Mouse (Mus musculus) spleen, postnatal 4 days (tissue): Measurements from ENCODE around the gene 1110032A03Rik.

Experiments used
- DNase-seq, 2 experiments: peaks; one replicate each; pipeline ENCODE4 v3.0.0; 2022; ENCODE audit warnings: low spot score in 2 of 2

1110032A03Rik gene

DNA sequence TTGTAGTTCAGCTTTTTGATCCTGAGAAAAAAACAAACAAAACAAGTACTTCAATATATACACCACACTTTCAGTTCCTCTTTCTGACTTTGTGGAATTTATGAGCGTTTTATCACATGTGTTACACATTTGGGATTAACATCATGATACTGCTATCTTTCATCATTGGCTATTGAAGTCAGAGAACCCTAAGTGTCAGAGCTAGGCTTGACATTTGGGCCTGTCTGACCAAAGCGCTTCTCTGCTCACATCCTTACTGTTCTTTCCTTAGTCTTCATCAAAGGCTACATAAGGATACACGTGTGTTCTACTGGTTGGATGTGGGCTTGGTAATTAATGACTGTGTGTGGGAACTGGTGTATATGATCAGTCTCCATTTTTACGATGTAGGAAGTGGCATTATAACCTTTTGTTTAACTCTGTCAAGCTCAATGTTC is 1.3 kb downstream of the 1110032A03Rik start:
- DNase-seq = no peak

DNA sequence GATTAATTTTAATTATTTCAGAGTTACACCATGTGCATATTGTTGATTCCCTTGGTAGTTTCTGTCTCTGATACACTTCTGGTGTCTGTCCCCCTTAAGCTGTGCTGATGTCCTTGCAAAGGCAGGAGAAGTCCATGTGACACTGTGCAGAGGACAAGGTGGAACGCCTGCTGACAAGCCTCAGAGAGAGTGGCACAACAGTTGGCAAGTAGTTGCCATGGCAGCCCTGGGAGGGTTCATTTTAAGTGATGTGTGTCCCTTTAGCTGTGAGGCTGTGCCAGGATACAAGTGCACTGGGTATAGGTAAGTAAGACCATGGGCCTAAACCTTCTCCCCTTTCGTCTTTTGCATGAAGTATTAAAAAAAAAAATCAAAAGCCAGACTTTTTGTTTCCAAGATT is 5.3 kb downstream of the 1110032A03Rik start:
- DNase-seq = no peak

DNA sequence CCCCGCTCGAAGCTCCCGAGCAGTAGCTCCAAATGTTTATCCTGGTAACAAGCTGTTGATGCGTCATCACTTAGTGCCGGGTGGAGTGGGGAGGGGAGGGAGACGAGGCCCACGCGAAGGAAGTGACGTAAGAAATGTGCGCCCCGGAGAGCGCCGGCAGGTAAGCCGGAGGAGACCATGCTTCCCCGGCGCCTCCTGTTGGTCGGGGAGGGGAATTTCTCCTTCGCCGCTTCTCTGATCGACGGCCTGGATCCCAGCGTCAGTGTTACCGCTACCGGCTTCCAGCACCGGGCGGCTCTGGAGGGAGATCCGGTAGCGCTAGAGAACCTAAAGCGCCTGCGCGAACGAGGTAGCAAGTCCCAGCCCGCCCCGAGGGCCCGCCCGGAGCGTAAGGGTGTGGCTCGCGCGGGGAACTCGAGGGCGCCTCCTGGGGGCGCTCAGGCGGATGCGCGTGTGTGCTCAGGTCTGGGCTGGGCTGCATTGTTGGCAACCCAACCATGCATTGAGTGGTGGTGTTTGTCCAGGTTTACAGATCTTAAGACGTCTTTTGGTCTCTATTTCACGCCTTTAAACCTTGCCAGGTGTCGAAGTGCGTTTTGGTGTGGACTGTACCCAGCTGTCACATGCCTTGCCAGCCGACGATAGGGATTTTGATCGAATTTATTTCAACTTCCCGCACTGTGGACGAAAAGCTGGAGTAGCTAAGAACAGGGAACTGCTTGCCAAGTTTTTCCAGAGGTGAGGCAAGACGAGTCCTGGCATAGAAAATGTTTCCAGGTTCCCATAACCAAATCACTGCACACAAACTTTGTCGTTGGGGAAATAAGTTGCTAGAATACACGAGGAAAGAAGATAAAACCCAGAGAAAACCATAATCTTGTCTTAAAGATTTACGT is 7.0 kb downstream of the 1110032A03Rik start, which contains the start of gene Fdxacb1:
TSS of gene Fdxacb1 (plus strand) at position 130 of the 896 bp plus-strand sequence.
- DNase-seq = peak; percentile 95 to 98

DNA sequence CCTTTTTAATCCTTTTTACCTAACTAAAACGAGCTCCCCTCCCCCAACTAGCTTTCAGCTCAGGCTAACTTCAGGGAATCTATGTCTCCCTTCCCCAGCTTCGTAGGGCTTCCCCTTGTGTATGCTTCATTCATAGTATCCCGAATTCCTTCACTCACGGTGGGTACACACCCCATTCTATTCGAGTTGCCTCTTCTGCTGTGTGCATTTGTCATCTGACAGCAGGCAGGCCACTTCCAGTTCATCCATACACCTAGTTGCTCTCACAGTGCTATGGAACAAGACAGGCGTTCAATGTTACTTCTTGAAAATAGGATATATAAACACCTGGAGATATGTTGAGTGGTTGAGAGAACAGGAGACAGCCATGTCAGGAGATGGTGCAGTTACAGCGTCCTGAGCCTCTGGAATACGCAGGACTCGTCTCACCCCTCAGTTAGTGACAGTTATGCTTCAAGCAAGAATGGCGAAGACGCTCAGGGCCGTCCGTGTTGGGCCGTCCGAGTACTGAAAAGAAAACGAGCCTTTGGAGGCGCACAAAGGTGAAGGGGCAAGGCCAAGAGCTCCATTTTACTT is 7.7 kb downstream of the 1110032A03Rik start:
- no peak for DNase-seq

DNA sequence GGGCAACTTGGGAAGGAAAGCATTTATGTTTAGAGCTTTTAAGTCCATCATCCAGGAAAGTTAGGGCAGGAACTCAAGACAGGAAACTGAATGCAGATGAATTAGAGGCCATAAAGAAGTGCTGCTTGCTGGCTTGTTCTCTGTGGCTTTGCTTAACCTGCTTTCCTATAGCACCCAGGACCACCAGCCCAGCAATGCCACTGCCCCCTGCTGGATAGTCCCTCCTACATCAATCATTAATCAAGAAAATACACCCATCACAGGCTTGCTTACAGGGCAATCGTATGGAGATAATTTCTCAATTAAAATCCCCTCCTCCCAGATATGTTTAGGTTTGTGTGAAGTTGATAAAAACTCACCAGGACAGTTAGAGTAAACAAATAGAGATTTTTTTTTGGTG is 12.0 kb downstream of the 1110032A03Rik start:
- DNase-seq = no peak

DNA sequence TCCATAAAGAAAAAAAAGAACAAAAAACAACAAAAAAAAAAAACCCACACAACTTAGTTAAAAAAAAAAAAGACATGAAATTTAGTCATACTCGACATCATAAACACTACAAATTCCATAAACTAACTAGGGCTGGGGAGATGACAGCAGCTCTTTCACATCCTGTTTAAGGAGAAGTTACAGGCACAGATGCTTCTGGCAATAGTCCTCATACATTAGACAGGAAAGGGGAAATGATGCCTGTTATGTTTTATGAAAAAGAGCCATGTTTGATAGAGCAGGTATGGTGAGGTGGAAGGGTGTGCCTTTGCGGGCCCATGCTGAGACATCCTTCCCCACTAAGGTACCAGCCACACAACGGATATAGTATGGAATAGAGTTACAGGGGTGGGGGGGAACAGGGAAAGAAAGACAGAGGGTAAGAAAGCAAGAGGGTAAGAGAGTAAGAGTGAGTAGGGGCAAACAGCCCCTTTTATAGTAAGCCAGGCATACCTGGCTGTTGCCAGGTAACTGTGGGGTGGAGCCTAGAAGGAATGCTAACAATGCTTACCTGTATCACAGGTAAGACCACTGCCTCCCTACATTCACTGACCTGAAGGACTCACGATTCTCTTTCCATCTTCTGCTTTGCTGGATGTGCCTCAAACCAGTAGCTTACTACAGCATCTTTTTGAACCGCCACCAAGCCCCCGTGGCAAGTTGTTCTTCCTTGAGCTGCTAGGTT is 13.6 kb downstream of the 1110032A03Rik start:
- DNase-seq = no peak

DNA sequence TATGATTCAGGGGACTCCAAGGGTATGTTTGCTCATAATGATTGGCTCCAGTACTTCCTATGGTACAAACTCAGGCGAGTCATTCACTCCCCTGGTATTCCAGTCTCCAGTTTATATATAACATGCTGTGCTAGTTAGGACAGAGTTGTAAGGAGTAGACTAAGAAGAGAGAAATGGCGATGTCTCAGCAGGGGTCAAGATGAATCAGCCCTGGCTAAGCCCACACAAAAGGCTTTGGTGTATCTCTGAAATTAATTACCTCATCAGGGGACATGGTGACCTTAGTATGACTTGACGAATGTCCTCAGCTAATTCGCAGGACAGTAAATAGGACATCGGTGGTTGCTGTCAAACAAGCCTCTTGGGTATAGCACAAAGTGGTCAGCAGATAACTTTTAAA is 18.6 kb downstream of the 1110032A03Rik start:
- DNase-seq = no peak

GRCm38 (mm10) chr9:50753947-50754346 is 21.4 kb downstream of the 1110032A03Rik start:
- no peak for DNase-seq

GRCm38 (mm10) chr9:50752784-50753615 is 22.3 kb downstream of the 1110032A03Rik start:
- DNase-seq = no peak

DNA sequence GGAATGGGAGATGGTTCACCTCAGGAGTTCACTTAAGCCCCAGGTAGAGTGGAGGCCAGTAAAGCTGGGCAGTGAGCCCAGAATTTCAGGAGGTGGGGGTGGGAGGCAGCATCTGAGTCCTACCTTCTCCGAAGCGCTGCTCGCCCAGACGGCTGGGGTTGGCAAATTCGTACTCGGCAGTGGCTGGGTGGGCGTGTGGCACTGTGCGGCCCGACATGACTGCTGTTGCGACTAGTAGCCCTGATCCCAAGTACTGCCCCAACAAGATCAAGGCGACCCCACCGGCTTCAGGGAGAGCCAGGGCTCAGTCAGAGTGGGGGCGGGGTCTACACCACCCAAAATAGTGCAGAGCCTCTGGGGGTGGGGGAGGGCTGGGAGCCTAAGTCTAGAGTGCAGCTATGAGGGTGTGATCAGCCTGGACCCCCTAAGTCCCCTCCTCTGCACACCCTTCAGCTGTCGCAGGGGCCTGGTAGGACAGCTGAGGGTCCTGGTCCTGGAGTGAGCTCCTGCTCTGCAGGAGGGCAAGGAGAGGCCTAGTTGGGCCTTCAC is 23.2 kb downstream of the 1110032A03Rik start, which contains the start of gene Hspb2:
TSS of gene Hspb2 (minus strand) at position 301 of the 549 bp plus-strand sequence.
- DNase-seq = no peak

GRCm38 (mm10) chr9:50751323-50751722 is 24.0 kb downstream of the 1110032A03Rik start, which contains the start of gene Cryab:
Cryab (plus strand) TSS chr9:50751325.
- no peak for DNase-seq

GRCm38 (mm10) chr9:50750706-50751105 is 24.6 kb downstream of the 1110032A03Rik start:
- DNase-seq = no peak

DNA sequence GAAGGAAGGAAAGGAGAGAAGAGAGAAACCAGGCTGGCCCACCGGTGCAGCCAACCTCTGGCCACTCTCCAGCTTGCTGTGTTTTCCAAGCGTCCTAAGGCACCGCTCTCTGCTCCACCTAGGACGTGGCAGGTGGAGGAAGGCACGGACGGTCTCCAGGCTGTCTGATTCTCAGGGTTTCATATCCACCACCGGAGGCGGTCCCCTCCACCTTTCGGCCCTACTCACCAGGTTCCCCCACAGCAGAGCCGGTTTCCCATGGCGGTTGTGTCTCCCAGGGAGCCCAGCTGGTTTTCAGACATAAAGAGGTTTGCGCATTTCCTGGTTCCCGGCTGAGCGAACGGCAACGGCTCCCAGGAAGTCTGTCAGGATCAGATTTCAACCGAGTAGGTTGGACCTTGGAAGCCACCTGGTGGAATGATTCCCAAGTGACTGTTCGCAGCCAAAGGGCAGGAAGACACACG is 29.1 kb downstream of the 1110032A03Rik start, which contains the start of gene 2310030G06Rik:
TSS of gene 2310030G06Rik (minus strand) at position 323 of the 464 bp plus-strand sequence.
- DNase-seq = no peak

DNA sequence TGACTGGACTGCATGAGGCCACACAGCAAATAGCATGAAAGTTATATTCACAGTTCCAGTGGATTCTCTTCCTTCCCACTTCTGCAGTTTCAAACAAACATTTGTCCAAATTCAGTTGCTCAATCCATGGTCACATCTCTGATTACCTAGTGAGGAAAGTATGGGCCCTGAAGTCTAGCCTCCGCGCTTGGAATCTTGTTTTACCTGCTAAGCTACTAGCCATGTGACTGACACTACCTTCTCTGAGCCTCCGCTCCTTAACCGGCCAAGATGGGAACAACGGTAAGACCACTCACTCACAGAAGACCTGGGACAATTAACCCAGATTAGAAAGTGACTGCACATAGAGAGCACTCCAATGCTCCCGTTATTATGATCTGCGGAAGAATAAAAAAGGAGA is 29.5 kb downstream of the 1110032A03Rik start:
- no peak for DNase-seq

DNA sequence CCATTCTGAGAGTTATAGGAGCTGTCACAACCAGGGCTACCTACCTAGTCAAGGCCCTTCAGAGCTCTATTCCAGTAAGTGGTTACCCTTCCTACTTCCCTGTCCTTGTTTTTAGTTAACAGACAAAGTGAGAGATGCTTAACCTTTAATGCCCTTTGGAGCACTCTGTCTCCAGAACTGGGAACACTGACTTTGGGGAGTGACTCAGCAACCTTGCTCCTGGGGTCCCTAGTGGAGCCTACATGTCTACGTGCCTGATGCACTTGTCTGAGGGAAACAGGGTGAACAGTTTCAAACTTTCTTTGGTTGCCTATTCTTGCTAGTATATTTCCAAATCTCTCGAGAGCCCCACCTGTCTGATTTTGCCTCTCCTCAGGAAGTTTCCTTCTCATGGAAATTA is 32.6 kb downstream of the 1110032A03Rik start:
- DNase-seq = no peak

DNA sequence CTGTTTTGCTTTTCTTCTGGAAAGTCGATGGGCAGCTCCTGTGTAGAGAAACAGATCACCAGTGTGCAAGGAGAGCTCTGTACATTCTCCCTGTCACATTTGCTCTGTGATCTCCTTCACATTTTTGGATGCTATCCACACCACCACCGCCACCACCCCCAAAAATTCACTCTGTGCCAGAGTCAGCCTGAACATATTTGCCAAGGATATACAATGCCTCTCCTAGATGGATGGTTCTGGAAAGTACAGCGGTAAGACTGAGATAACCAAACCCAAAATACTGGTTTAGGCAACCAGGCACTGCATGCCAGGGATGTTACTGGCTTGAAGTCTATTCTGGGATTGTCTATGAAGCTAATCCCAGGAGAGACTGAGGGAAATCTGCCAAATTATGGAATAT is 33.1 kb downstream of the 1110032A03Rik start:
- DNase-seq = no peak

GRCm38 (mm10) chr9:50740867-50741784 is 34.2 kb downstream of the 1110032A03Rik start:
- no peak for DNase-seq

DNA sequence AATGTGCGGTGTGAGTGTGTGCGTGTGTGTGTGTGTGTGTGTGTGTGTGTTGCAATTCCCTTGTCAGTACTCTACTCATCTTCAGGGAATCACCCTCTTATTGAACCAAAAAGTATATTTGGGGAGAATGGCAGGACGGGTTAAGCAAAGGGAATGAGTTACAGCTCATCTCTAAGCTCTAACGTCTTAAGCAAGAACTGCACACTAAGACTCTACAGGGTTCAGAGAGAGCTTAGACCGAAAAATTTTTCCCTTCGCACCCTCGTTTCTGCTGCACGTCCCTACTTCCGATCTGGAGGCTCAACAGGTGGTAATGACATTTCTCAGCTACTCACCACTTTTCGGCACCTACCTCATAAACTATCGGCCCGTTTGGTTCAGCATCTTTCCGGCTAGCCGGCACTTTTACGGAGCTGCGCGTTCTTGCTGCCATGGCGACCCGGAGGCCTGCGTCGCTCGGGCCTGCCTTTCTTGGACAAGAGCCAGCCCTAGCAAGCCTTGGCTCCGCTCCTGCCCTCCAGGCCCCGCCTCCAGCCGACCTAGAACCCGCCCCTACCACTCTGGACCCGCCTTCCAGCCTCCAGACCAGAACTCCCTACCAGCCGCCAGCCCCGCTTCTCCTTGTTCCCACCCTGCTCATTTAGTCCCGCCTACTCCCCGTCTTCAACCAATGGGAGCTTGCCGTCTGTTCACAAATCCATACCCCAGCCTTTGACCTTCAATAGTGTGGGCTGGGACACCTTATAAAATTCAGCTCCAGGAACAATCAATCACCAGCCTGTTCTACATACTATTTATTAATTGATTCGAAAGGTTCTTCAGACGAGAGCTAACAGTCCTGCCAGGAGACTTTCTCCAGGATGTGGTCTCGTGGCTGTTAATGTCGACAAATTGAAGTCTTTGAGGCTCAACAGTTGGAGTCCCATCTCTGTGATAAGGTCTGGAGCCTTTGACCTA is 36.1 kb downstream of the 1110032A03Rik start, which contains the start of gene Dixdc1:
TSS of gene Dixdc1 (minus strand) at position 604 of the 957 bp plus-strand sequence.
- DNase-seq = peak; percentile 86 to 90
